Mouse (Mus musculus): Measurements from ENCODE around the gene Zfp597. TPM values are rescaled to one million over a fixed set of nuclear protein-coding genes. Genes with fewer than 3 reads are reported as not detected.

Gene Zfp597
- polyA plus RNA-seq, 1 experiment from 2014 or later, result 3.6 TPM

- peak within 1 kb of the TSS; percentile 83 for H3K9ac ChIP-seq (ENCODE audit: low read depth, low read length)
- peak within 1 kb of the TSS; percentile 88 for H3K4me2 ChIP-seq (ENCODE audit: low read depth, low read length)
- no peaks in the 10 kb centered on the region for H3K36me3 ChIP-seq (ENCODE audit: control insufficient read depth, insufficient read depth, low read length)
- no peaks in the 10 kb centered on the region for H3K9me3 ChIP-seq (ENCODE audit: control insufficient read depth, low read length)
- peaks cover 8% of the 10 kb centered on the region; the same call in 1 of the 2 replicates for H3K4me1 ChIP-seq (ENCODE audit: control insufficient read depth, insufficient read depth, low read length)
- no peaks in the 10 kb centered on the region for H3K27me3 ChIP-seq (replicated peaks; ENCODE audit: control insufficient read depth, insufficient read depth, low read length)
- whole genome bisulfite sequencing, result 3% methylated on average over 38 of the region's 38 CpGs
- H3K4me3 ChIP-seq (ENCODE audit: low read length), result peak within 1 kb of the TSS; percentile 80
- H3K27ac ChIP-seq (ENCODE audit: low read length), result peak within 1 kb of the TSS; percentile 45
- ATAC-seq, result peak; percentile 100
Observed at GRCm38 (mm10) chr16:3846711-3847518, 37.4 kb downstream of the Zfp597 start, which contains the start of gene Zfp174. Gene Zfp174, plus strand, starts transcription at chr16:3847268.

- Histone ChIP-seq H3K4me1 (ENCODE audit: control insufficient read depth, insufficient read depth, low read length) (peaks cover 8% of the 10 kb centered on the region; the same call in 1 of the 2 replicates), H3K36me3 (ENCODE audit: control insufficient read depth, insufficient read depth, low read length) (no peaks in the 10 kb centered on the region), H3K4me3 (ENCODE audit: low read length) (no peak overlapping the region), H3K9ac (ENCODE audit: low read depth, low read length) (no peak overlapping the region), H3K27ac (ENCODE audit: low read length) (no peak overlapping the region), H3K9me3 (ENCODE audit: control insufficient read depth, low read length) (no peaks in the 10 kb centered on the region), H3K4me2 (ENCODE audit: low read depth, low read length) (no peak overlapping the region), H3K27me3 (replicated peaks; ENCODE audit: control insufficient read depth, insufficient read depth, low read length) (no peaks in the 10 kb centered on the region)
- WGBS, result 71% methylated on average over 1 of the region's 1 CpGs
- ATAC-seq, result no peak
Observed at GRCm38 (mm10) chr16:3843796-3844195, 40.6 kb downstream of the Zfp597 start.

- Histone ChIP-seq H3K4me1 (ENCODE audit: control insufficient read depth, insufficient read depth, low read length) (peaks cover 8% of the 10 kb centered on the region; the same call in 1 of the 2 replicates), H3K36me3 (ENCODE audit: control insufficient read depth, insufficient read depth, low read length) (no peaks in the 10 kb centered on the region), H3K27ac (ENCODE audit: low read length) (no peak overlapping the region), H3K9me3 (ENCODE audit: control insufficient read depth, low read length) (no peaks in the 10 kb centered on the region), H3K4me2 (ENCODE audit: low read depth, low read length) (no peak overlapping the region), H3K4me3 (ENCODE audit: low read length) (no peak overlapping the region), H3K27me3 (replicated peaks; ENCODE audit: control insufficient read depth, insufficient read depth, low read length) (no peaks in the 10 kb centered on the region), H3K9ac (ENCODE audit: low read depth, low read length) (no peak overlapping the region)
- WGBS, result 32% methylated on average over 4 of the region's 4 CpGs
- no peak for ATAC-seq
Observed at GRCm38 (mm10) chr16:3842989-3843388, 41.4 kb downstream of the Zfp597 start.

DNA sequence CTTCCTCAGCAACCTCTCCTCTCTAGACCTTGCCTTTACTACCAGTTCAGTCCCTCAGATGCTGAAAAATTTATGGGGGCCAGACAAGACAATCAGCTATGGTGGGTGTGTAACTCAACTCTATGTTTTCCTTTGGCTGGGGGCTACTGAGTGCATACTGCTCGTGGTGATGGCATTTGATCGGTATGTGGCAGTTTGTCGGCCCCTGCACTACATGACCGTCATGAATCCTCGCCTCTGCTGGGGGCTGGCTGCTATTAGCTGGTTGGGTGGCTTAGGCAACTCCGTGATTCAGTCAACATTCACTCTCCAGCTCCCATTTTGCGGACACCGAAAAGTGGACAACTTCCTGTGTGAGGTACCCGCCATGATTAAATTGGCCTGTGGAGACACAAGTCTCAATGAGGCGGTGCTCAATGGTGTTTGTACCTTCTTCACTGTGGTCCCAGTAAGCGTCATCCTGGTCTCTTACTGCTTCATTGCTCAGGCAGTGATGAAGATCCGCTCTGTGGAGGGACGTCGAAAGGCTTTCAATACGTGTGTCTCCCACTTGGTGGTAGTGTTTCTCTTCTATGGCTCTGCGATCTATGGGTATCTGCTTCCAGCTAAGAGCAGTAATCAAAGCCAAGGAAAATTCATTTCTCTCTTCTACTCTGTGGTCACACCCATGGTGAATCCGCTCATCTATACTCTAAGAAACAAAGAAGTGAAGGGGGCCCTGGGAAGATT lies 45.0 kb downstream of the Zfp597 start:
- Histone ChIP-seq H3K36me3 (ENCODE audit: control insufficient read depth, insufficient read depth, low read length) (no peaks in the 10 kb centered on the region), H3K9me3 (ENCODE audit: control insufficient read depth, low read length) (no peaks in the 10 kb centered on the region), H3K4me1 (ENCODE audit: control insufficient read depth, insufficient read depth, low read length) (no peaks in the 10 kb centered on the region), H3K27ac (ENCODE audit: low read length) (no peak overlapping the region), H3K9ac (ENCODE audit: low read depth, low read length) (no peak overlapping the region), H3K4me2 (ENCODE audit: low read depth, low read length) (no peak overlapping the region), H3K4me3 (ENCODE audit: low read length) (no peak overlapping the region), H3K27me3 (replicated peaks; ENCODE audit: control insufficient read depth, insufficient read depth, low read length) (no peaks in the 10 kb centered on the region)
- WGBS, result 50% methylated on average over 17 of the region's 17 CpGs
- ATAC-seq, result peak; percentile 48

GRCm38 (mm10) chr16:3835461-3835860 lies 48.9 kb downstream of the Zfp597 start:
- H3K36me3 ChIP-seq (ENCODE audit: control insufficient read depth, insufficient read depth, low read length), result no peaks in the 10 kb centered on the region
- no peaks in the 10 kb centered on the region for H3K4me1 ChIP-seq (ENCODE audit: control insufficient read depth, insufficient read depth, low read length)
- no peak overlapping the region for H3K4me2 ChIP-seq (ENCODE audit: low read depth, low read length)
- H3K9me3 ChIP-seq (ENCODE audit: control insufficient read depth, low read length), result no peaks in the 10 kb centered on the region
- no peaks in the 10 kb centered on the region for H3K27me3 ChIP-seq (replicated peaks; ENCODE audit: control insufficient read depth, insufficient read depth, low read length)
- H3K27ac ChIP-seq (ENCODE audit: low read length), result no peak overlapping the region
- WGBS, result 72% methylated on average over 2 of the region's 2 CpGs
- ATAC-seq, result no peak
- no peak overlapping the region for H3K9ac ChIP-seq (ENCODE audit: low read depth, low read length)
- H3K4me3 ChIP-seq (ENCODE audit: low read length), result no peak overlapping the region

DNA sequence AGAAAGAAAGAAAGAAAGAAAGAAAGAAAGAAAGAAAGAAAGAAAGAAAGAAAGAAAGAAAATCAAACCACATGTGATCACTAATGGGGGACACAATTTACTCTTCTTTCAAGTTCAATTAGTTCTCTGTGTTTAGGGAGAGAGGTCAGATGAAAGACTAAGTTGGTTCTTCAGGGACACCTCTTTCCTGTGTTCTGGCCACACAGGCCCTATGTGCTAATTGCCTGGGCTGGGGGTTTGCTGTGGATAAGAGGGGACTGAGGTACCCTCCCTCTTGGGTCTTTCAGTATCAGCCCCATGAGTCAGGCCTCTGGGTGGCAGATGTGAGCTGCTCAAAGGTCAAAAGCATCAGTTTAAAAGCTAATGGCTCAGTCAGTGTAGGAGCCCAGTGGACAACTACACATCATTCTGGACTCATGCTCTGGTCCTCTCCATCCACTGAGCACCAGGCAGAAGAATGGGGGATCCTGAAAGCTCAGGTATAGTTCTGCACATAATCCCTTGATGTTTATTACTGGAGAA lies 53.7 kb downstream of the Zfp597 start, which contains the start of gene Olfr15:
Gene Olfr15, plus strand, starts transcription at position 291 of the 522 bp plus-strand sequence.
- no peak within 1 kb of the TSS for H3K4me2 ChIP-seq (ENCODE audit: low read depth, low read length)
- no peak for ATAC-seq
- no peaks in the 10 kb centered on the region for H3K36me3 ChIP-seq (ENCODE audit: control insufficient read depth, insufficient read depth, low read length)
- H3K4me3 ChIP-seq (ENCODE audit: low read length), result no peak within 1 kb of the TSS
- H3K27me3 ChIP-seq (replicated peaks; ENCODE audit: control insufficient read depth, insufficient read depth, low read length), result no peaks in the 10 kb centered on the region
- H3K9ac ChIP-seq (ENCODE audit: low read depth, low read length), result no peak within 1 kb of the TSS
- no peaks in the 10 kb centered on the region for H3K4me1 ChIP-seq (ENCODE audit: control insufficient read depth, insufficient read depth, low read length)
- H3K9me3 ChIP-seq (ENCODE audit: control insufficient read depth, low read length), result no peaks in the 10 kb centered on the region; the same call in 1 of the 2 replicates
- H3K27ac ChIP-seq (ENCODE audit: low read length), result no peak within 1 kb of the TSS

DNA sequence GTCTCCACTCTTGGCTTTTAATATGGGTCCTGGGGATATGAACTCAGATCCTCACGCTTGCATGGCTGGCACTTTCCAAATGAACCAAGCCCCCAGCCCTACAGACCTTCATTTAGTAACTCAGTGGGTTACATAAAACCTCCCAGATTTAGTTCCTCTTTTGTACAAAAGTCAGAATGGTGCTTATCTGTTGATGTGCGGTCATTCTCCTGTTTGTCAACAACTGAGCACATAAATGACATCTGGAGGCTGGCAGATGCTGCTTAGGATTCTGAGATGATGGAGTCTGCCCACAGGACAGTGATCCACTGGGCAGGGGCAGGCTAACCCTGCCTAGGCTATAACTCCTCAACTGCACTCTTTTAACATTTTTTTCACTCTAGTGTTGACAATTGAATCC lies 54.6 kb downstream of the Zfp597 start:
- 81% methylated on average over 2 of the region's 2 CpGs for WGBS
- H3K4me3 ChIP-seq (ENCODE audit: low read length), result no peak overlapping the region
- no peak overlapping the region for H3K27ac ChIP-seq (ENCODE audit: low read length)
- H3K27me3 ChIP-seq (replicated peaks; ENCODE audit: control insufficient read depth, insufficient read depth, low read length), result no peaks in the 10 kb centered on the region
- no peak overlapping the region for H3K4me2 ChIP-seq (ENCODE audit: low read depth, low read length)
- H3K9ac ChIP-seq (ENCODE audit: low read depth, low read length), result no peak overlapping the region
- no peak for ATAC-seq
- no peaks in the 10 kb centered on the region; the same call in 1 of the 2 replicates for H3K9me3 ChIP-seq (ENCODE audit: control insufficient read depth, low read length)
- no peaks in the 10 kb centered on the region for H3K4me1 ChIP-seq (ENCODE audit: control insufficient read depth, insufficient read depth, low read length)
- H3K36me3 ChIP-seq (ENCODE audit: control insufficient read depth, insufficient read depth, low read length), result no peaks in the 10 kb centered on the region

DNA sequence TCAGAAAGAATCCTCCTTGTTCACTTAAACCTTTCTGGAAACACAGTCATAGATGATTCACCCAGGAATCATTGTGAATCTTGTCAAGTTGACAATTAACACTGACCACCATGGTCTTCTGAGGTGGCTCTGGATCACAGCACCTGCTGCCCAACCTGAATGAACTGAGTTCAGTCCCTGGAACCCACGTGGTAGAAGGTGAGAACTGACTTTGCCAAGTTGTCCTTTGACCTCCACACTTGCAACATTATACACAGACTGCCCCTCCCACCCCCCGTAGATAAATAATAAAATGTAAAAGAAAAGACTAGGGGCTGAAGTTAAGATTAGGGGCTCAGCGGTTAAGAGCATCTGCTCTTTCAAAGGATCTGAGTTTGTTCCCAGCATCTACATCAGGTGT lies 56.3 kb downstream of the Zfp597 start:
- 52% methylated on average over 3 of the region's 3 CpGs for WGBS
- H3K9ac ChIP-seq (ENCODE audit: low read depth, low read length), result no peak overlapping the region
- no peak for ATAC-seq
- no peak overlapping the region for H3K4me2 ChIP-seq (ENCODE audit: low read depth, low read length)
- H3K9me3 ChIP-seq (ENCODE audit: control insufficient read depth, low read length), result no peaks in the 10 kb centered on the region; the same call in 1 of the 2 replicates
- no peaks in the 10 kb centered on the region for H3K36me3 ChIP-seq (ENCODE audit: control insufficient read depth, insufficient read depth, low read length)
- no peak overlapping the region for H3K4me3 ChIP-seq (ENCODE audit: low read length)
- H3K27me3 ChIP-seq (replicated peaks; ENCODE audit: control insufficient read depth, insufficient read depth, low read length), result no peaks in the 10 kb centered on the region
- H3K4me1 ChIP-seq (ENCODE audit: control insufficient read depth, insufficient read depth, low read length), result no peaks in the 10 kb centered on the region
- no peak overlapping the region for H3K27ac ChIP-seq (ENCODE audit: low read length)

DNA sequence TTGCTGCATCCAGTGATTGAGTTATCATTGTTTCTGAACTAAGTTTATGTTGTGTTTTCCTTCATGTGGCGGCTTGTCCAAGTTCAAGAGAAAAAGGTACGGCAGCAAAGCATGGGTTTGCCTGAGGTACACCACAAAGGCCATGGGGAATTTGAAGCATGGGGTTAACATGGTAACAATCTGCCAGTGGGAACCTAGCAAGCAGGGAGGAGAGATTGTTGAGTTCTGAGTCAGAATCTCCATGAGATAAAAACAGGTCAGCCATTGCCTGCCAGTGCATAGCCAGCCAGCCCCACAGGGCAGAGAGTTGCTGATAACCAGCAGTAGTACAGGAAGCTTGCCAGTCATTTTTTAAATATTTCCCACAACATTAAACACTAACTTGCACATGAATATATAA lies 64.2 kb downstream of the Zfp597 start:
- Histone ChIP-seq H3K27ac (ENCODE audit: low read length) (no peak overlapping the region), H3K4me1 (ENCODE audit: control insufficient read depth, insufficient read depth, low read length) (no peaks in the 10 kb centered on the region), H3K4me3 (ENCODE audit: low read length) (no peak overlapping the region), H3K36me3 (ENCODE audit: control insufficient read depth, insufficient read depth, low read length) (no peaks in the 10 kb centered on the region), H3K9me3 (ENCODE audit: control insufficient read depth, low read length) (no peaks in the 10 kb centered on the region), H3K27me3 (replicated peaks; ENCODE audit: control insufficient read depth, insufficient read depth, low read length) (no peaks in the 10 kb centered on the region), H3K9ac (ENCODE audit: low read depth, low read length) (no peak overlapping the region), H3K4me2 (ENCODE audit: low read depth, low read length) (no peak overlapping the region)
- ATAC-seq, result no peak
- 89% methylated on average over 2 of the region's 2 CpGs for WGBS
